Mouse (Mus musculus) neural tube, embryonic 15.5 days (tissue): ENCODE measurements around the gene Pdss2. TPM values are rescaled to one million over a fixed set of nuclear protein-coding genes. Genes with fewer than 3 reads are reported as not detected.

Experiments
- ATAC-seq: fragments of 200-750 bp; cut with Nextera tagmentation; 2 replicates; pipeline ENCODE4 v1.8.0; 2017; ENCODE audit warnings: mild to moderate bottlenecking, moderate TSS enrichment, moderate library complexity; ENCODE audit not compliant: low FRiP score
- H3K27ac ChIP-seq: fragments of 300-500 bp; sonication (generic); replicated peaks from 2 replicates; pipeline ENCODE4 v1.5.1; 2015; ENCODE audit warnings: mild to moderate bottlenecking, inconsistent platforms
- H3K27me3 ChIP-seq: fragments of 300-500 bp; sonication (generic); replicated peaks from 2 replicates; pipeline ENCODE4 v1.6.1; 2015; ENCODE audit warnings: inconsistent platforms
- H3K36me3 ChIP-seq: fragments of 300-500 bp; sonication (generic); 2 replicates; pipeline ENCODE4 v1.6.1; 2015; ENCODE audit warnings: inconsistent platforms
- H3K4me1 ChIP-seq: fragments of 300-500 bp; sonication (generic); 2 replicates; pipeline ENCODE4 v1.6.1; 2015; ENCODE audit warnings: inconsistent platforms
- H3K4me2 ChIP-seq: fragments of 300-500 bp; sonication (generic); 2 replicates; pipeline ENCODE4 v1.6.1; 2015; ENCODE audit warnings: inconsistent platforms, mild to moderate bottlenecking, moderate library complexity
- H3K4me3 ChIP-seq: fragments of 300-500 bp; sonication (generic); replicated peaks from 2 replicates; pipeline ENCODE4 v1.5.1; 2015; ENCODE audit warnings: mild to moderate bottlenecking, inconsistent platforms
- H3K9ac ChIP-seq: fragments of 300-500 bp; sonication (generic); replicated peaks from 2 replicates; pipeline ENCODE4 v1.6.1; 2015; ENCODE audit warnings: mild to moderate bottlenecking, inconsistent platforms
- H3K9me3 ChIP-seq: fragments of 300-500 bp; sonication (generic); replicated peaks from 2 replicates; pipeline ENCODE4 v1.6.1; 2016; ENCODE audit warnings: inconsistent platforms
- WGBS: fragments of 180-500 bp; shearing (Covaris S2); methylation state at CpG from one replicate; pipeline ENCODE4 v1.1.7; 2015; ENCODE audit warnings: mixed read lengths; 5-methylcytosine and 5-hydroxymethylcytosine counted together
- polyA plus RNA-seq: library from polyadenylated mRNA; unstranded; fragments of >200 nt; fragmentation: Nextera tagmentation; extraction: Ambion mirVana; gene quantifications from 2 replicates; pipeline ENCODE4 v1.2.1, GENCODE M21; 2015

Pdss2 gene
- polyA plus RNA-seq, 1 experiment from 2014 or later, result 16.8 TPM

DNA sequence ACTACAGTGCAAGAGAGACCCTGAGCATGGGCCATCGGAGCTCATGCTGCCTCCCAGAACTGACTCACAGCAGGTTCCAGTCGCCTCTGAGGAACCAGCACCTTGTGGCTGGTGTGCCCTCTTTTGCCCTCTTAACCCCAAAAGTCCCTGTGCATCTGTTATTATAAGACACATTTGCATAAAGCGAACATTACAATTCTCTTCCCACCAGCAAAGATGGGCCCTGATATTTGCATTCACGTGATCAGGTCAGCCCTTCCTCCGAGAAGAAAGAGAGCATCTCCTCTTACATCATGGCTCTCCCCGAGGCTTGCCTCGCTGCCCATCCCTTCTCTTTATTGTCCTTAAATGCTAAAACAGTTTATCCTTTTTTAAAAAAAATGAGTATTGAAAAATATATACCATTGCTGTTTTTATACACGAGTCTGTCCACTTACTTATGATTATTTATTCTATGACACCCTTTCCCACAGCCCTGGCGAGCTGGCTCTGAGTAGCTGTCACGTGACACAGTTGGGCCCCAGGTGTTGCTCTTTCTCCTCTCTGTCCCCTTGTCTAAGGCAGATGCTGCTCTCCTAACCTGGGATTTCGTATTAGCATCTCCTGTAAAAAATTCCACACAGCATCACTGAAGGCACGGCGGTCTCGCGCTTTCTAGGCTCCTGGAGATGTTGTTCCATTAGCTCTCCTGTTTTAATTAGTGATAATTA lies 200.9 kb downstream of the Pdss2 start:
- no peak overlapping the region for H3K9ac ChIP-seq
- no peaks in the 10 kb centered on the region for H3K36me3 ChIP-seq
- H3K9me3 ChIP-seq, result no peaks in the 10 kb centered on the region
- peak; percentile 25; the same call in 1 of the 2 replicates for ATAC-seq
- H3K27ac ChIP-seq, result no peak overlapping the region
- H3K27me3 ChIP-seq, result no peaks in the 10 kb centered on the region
- no peak overlapping the region for H3K4me2 ChIP-seq
- WGBS, result 61% methylated on average over 15 of the region's 15 CpGs
- H3K4me1 ChIP-seq, result peaks cover 17% of the 10 kb centered on the region
- no peak overlapping the region for H3K4me3 ChIP-seq

GRCm38 (mm10) chr10:43424545-43424944 lies 203.3 kb downstream of the Pdss2 start:
- Histone ChIP-seq H3K4me1 (peaks cover 19% of the 10 kb centered on the region), H3K36me3 (no peaks in the 10 kb centered on the region), H3K27me3 (no peaks in the 10 kb centered on the region), H3K27ac (no peak overlapping the region), H3K4me2 (no peak overlapping the region), H3K4me3 (no peak overlapping the region), H3K9me3 (no peaks in the 10 kb centered on the region), H3K9ac (no peak overlapping the region)
- 88% methylated on average over 5 of the region's 5 CpGs for WGBS
- ATAC-seq, result no peak

DNA sequence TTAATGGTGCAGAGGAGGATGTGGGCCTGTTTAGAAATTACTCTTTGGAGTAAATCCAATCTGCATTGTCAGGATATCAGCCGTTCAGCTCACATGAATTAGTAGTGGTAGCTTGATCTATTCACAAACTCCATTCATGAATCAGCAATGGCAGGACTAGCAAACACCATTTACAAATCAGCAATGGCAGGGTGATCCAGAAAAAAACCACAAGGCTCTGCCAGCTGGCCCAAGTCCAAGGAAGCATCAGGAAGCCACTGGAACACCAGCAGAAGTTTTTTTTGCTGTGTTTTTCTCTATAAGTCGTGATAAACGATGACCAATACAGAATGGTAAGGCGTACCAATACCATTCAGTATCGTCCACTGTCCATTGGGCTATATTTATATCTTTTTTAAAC lies 209.3 kb downstream of the Pdss2 start:
- Histone ChIP-seq H3K27ac (no peak overlapping the region), H3K4me1 (0 out of 2 replicates have a peak, but pooled peaks cover 5% of the 10 kb centered on the region), H3K9me3 (no peaks in the 10 kb centered on the region; the same call in 1 of the 2 replicates), H3K27me3 (no peaks in the 10 kb centered on the region), H3K4me2 (no peak overlapping the region), H3K9ac (no peak overlapping the region), H3K36me3 (no peaks in the 10 kb centered on the region), H3K4me3 (no peak overlapping the region)
- no peak for ATAC-seq
- 80% methylated on average over 5 of the region's 5 CpGs for WGBS

- no peak for ATAC-seq
- Histone ChIP-seq H3K36me3 (no peaks in the 10 kb centered on the region), H3K9me3 (no peaks in the 10 kb centered on the region; the same call in 1 of the 2 replicates), H3K27me3 (no peaks in the 10 kb centered on the region), H3K9ac (no peak overlapping the region), H3K4me2 (no peak overlapping the region), H3K4me1 (peaks cover 8% of the 10 kb centered on the region), H3K4me3 (no peak overlapping the region), H3K27ac (no peak overlapping the region)
- WGBS, result 92% methylated on average over 4 of the region's 4 CpGs
These were observed 213.0 kb downstream of the Pdss2 start for GRCm38 (mm10) chr10:43434326-43434725.

- Histone ChIP-seq H3K4me3 (no peak overlapping the region), H3K9me3 (no peaks in the 10 kb centered on the region; the same call in 1 of the 2 replicates), H3K27ac (no peak overlapping the region), H3K9ac (no peak overlapping the region), H3K4me2 (no peak overlapping the region), H3K36me3 (no peaks in the 10 kb centered on the region), H3K27me3 (no peaks in the 10 kb centered on the region), H3K4me1 (peaks cover 18% of the 10 kb centered on the region)
- WGBS, result 97% methylated on average over 3 of the region's 3 CpGs
- ATAC-seq, result no peak
These were observed 214.5 kb downstream of the Pdss2 start for GRCm38 (mm10) chr10:43435757-43436156.

GRCm38 (mm10) chr10:43439492-43439941 lies 218.2 kb downstream of the Pdss2 start:
- H3K4me2 ChIP-seq, result 0 out of 2 replicates have a peak overlapping the region, but pooled peaks have one; percentile 2
- WGBS, result 9% methylated on average over 7 of the region's 7 CpGs

GRCm38 (mm10) chr10:43440050-43440449 lies 218.8 kb downstream of the Pdss2 start:
- H3K27me3 ChIP-seq, result no peaks in the 10 kb centered on the region
- H3K9ac ChIP-seq, result no peak overlapping the region
- H3K27ac ChIP-seq, result 0 out of 2 replicates have a peak overlapping the region, but pooled peaks have one; percentile 39
- ATAC-seq, result 0 out of 2 replicates have a peak, but pooled peaks have one; percentile 15
- no peaks in the 10 kb centered on the region for H3K9me3 ChIP-seq
- H3K36me3 ChIP-seq, result no peaks in the 10 kb centered on the region
- H3K4me1 ChIP-seq, result peaks cover 22% of the 10 kb centered on the region
- H3K4me3 ChIP-seq, result no peak overlapping the region
- no peak overlapping the region for H3K4me2 ChIP-seq
- WGBS, result 19% methylated on average over 13 of the region's 13 CpGs

More at GRCm38 (mm10) chr10:43439492-43439941, 218.2 kb downstream of the Pdss2 start:
- Histone ChIP-seq H3K9me3 (no peaks in the 10 kb centered on the region), H3K27ac (peak overlapping the region; percentile 64; the same call in 1 of the 2 replicates), H3K4me1 (peaks cover 22% of the 10 kb centered on the region), H3K4me3 (no peak overlapping the region), H3K27me3 (no peaks in the 10 kb centered on the region), H3K9ac (no peak overlapping the region), H3K36me3 (no peaks in the 10 kb centered on the region)
- peak; percentile 62; the same call in 1 of the 2 replicates for ATAC-seq

DNA sequence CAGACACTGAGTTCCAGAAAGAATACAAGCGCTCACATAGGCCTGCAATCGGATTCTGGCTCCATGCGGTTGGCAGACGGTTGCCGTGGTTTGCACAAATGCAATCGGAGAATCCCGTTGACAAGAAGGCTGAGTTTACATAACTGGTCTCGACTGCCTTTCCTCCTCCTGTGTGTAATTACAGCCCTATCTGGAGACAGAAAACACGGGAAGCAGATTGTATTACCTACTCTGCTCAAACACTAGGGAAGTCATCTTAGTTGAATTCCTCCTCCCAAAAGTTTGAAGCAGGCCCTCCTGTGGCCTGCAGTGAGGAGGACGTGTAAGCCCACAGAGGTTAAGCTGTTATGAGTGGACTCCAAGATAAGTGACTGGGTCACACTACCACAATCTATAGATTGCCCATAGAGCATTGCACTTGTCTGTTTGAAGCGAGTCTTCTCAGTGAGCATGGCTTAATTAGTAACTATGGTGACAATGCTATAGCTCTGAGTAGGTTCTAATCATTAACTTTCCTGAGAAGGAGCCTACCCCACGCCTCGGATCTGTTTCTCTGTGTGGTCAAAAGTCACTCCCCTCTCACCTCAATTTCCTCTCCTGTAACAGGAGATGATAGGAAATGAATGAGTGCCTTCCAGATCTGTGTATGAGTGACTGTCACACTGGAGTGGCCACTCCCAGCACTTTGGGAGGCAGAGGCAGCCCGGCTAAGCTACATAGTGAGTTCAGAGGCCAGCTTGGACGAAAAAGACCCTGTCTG lies 219.9 kb downstream of the Pdss2 start:
- ATAC-seq, result no peak
- Histone ChIP-seq H3K4me1 (peaks cover 22% of the 10 kb centered on the region), H3K9ac (no peak overlapping the region), H3K4me3 (no peak overlapping the region), H3K36me3 (no peaks in the 10 kb centered on the region), H3K9me3 (no peaks in the 10 kb centered on the region), H3K27ac (no peak overlapping the region), H3K27me3 (no peaks in the 10 kb centered on the region), H3K4me2 (no peak overlapping the region)
- 43% methylated on average over 15 of the region's 15 CpGs for WGBS

GRCm38 (mm10) chr10:43448656-43449055 lies 227.4 kb downstream of the Pdss2 start:
- ATAC-seq, result no peak
- no peak overlapping the region for H3K9ac ChIP-seq
- WGBS, result 96% methylated on average over 3 of the region's 3 CpGs
- no peaks in the 10 kb centered on the region for H3K9me3 ChIP-seq
- H3K27ac ChIP-seq, result no peak overlapping the region
- H3K27me3 ChIP-seq, result no peaks in the 10 kb centered on the region
- no peak overlapping the region for H3K4me2 ChIP-seq
- H3K4me1 ChIP-seq, result peaks cover 11% of the 10 kb centered on the region
- no peak overlapping the region for H3K4me3 ChIP-seq
- H3K36me3 ChIP-seq, result no peaks in the 10 kb centered on the region

DNA sequence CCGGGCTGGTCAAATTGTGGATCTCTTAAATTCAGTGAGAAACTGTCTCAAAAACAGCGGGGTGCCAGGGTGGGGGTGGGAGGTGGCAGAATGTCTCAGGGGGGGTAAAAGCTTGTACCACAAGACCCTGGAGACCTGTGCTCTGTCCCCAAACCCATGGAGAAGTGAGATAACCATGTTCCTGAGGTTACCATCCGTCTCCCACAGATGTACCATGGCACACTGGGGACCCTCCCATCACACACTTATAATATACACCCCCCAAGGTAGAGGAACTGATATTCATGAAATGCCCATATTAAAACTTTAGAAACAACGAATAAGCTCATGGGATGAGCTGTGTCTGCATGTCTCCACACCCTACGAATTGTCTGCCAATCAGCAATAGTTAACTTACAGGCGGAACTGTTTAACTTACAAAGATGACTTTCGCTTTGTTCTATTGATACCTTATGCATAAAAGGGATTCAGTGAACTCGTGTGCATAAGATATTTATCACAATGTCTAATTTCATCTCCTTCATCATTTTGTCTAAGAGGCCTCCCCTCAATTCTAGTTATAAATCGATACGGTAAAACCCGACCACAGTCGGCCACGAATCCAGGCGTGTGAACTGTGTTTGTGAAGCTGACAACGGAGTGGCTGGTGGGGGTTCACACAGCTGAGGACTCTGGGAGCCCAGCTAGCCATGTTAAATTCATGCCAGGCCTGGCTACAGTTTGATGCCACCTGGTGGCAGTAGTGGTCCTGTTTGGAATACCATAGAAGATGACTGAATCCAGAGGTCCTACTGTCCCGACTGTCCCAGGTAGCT lies 230.8 kb downstream of the Pdss2 start:
- peaks cover 11% of the 10 kb centered on the region for H3K4me1 ChIP-seq
- peak overlapping the region; percentile 16; the same call in 1 of the 2 replicates for H3K4me3 ChIP-seq
- ATAC-seq, result peak; percentile 93
- no peaks in the 10 kb centered on the region for H3K36me3 ChIP-seq
- no peaks in the 10 kb centered on the region for H3K9me3 ChIP-seq
- H3K27me3 ChIP-seq, result no peaks in the 10 kb centered on the region
- WGBS, result 26% methylated on average over 16 of the region's 16 CpGs
- no peak overlapping the region for H3K27ac ChIP-seq
- H3K9ac ChIP-seq, result 0 out of 2 replicates have a peak overlapping the region, but pooled peaks have one; percentile 44
- peak overlapping the region; percentile 47 for H3K4me2 ChIP-seq

GRCm38 (mm10) chr10:43452663-43452996 lies 231.3 kb downstream of the Pdss2 start:
- no peaks in the 10 kb centered on the region for H3K36me3 ChIP-seq
- ATAC-seq, result no peak
- H3K27ac ChIP-seq, result no peak overlapping the region
- H3K9me3 ChIP-seq, result no peaks in the 10 kb centered on the region
- peak overlapping the region; percentile 47 for H3K4me2 ChIP-seq
- H3K27me3 ChIP-seq, result no peaks in the 10 kb centered on the region
- 0 out of 2 replicates have a peak overlapping the region, but pooled peaks have one; percentile 44 for H3K9ac ChIP-seq
- peaks cover 11% of the 10 kb centered on the region for H3K4me1 ChIP-seq
- WGBS, result 17% methylated on average over 5 of the region's 5 CpGs
- peak overlapping the region; percentile 16; the same call in 1 of the 2 replicates for H3K4me3 ChIP-seq
